Mouse (Mus musculus) midbrain, embryonic 11.5 days (tissue): Measurements from ENCODE around the gene Uimc1. TPM values are rescaled to one million over a fixed set of nuclear protein-coding genes. Genes with fewer than 3 reads are reported as not detected.

ENCODE experiments used
- ATAC-seq: fragments of 200-750 bp; cut with Nextera tagmentation; 2 replicates; pipeline ENCODE4 v1.8.0; 2017; ENCODE audit warnings: moderate TSS enrichment, moderate library complexity; ENCODE audit not compliant: low FRiP score
- DNase-seq: peaks from one replicate; pipeline ENCODE4 v3.0.0; 2015; ENCODE audit warnings: low spot score; ENCODE audit errors: missing footprints
- H3K27ac ChIP-seq: fragments of 300-500 bp; sonication (generic); 2 replicates; pipeline ENCODE4 v1.5.1; 2014; ENCODE audit warnings: low read depth, low read length
- H3K27me3 ChIP-seq: fragments of 300-500 bp; sonication (generic); 2 replicates; pipeline ENCODE4 v1.6.1; 2014; ENCODE audit warnings: mild to moderate bottlenecking, low read length, moderate library complexity, mixed read lengths; ENCODE audit not compliant: control insufficient read depth, insufficient read depth
- H3K36me3 ChIP-seq: fragments of 300-500 bp; sonication (generic); 2 replicates; pipeline ENCODE4 v1.6.1; 2014; ENCODE audit warnings: mild to moderate bottlenecking, low read length, moderate library complexity, mixed read lengths; ENCODE audit not compliant: control insufficient read depth, insufficient read depth
- H3K4me1 ChIP-seq: fragments of 300-500 bp; sonication (generic); 2 replicates; pipeline ENCODE4 v1.6.1; 2014; ENCODE audit warnings: low read length; ENCODE audit not compliant: control insufficient read depth, insufficient read depth
- H3K4me2 ChIP-seq: fragments of 300-500 bp; sonication (generic); 2 replicates; pipeline ENCODE4 v1.6.1; 2014; ENCODE audit warnings: mild to moderate bottlenecking, moderate library complexity
- H3K4me3 ChIP-seq: fragments of 300-500 bp; sonication (generic); 2 replicates; pipeline ENCODE4 v1.5.1; 2014; ENCODE audit warnings: low read depth, low read length
- H3K9ac ChIP-seq: fragments of 300-500 bp; sonication (generic); 2 replicates; pipeline ENCODE4 v1.6.1; 2014; ENCODE audit warnings: low read length
- H3K9me3 ChIP-seq: fragments of 300-500 bp; sonication (generic); 2 replicates; pipeline ENCODE4 v1.6.1; 2016; ENCODE audit warnings: low read length; ENCODE audit not compliant: control insufficient read depth
- WGBS: fragments of 180-500 bp; shearing (Covaris S2); extraction: QIAGEN DNeasy Blood & Tissue Kit; methylation state at CpG from one replicate; pipeline ENCODE4 v1.1.7; 2014; 5-methylcytosine and 5-hydroxymethylcytosine counted together
- polyA plus RNA-seq: library from polyadenylated mRNA; unstranded; fragments of >200 nt; fragmentation: Nextera tagmentation; extraction: Ambion mirVana; gene quantifications from 2 replicates; pipeline ENCODE4 v1.2.1, GENCODE M21; 2014

The Uimc1 gene
- polyA plus RNA-seq, 1 experiment from 2014 or later: 26.7 TPM

- Histone ChIP-seq H3K9me3 (no peaks in the 10 kb centered on the region), H3K27ac (no peak overlapping the region), H3K4me2 (no peak overlapping the region), H3K4me1 (peaks cover 33% of the 10 kb centered on the region), H3K36me3 (no peaks in the 10 kb centered on the region), H3K4me3 (no peak overlapping the region), H3K27me3 (peaks cover 10% of the 10 kb centered on the region; the same call in 1 of the 2 replicates), H3K9ac (no peak overlapping the region)
- DNase-seq: no peak
- no peak for ATAC-seq
- 90% methylated on average over 15 of the region's 15 CpGs for WGBS
Observed at GRCm38 (mm10) chr13:55011103-55011502, 89.0 kb downstream of the Uimc1 start.

GRCm38 (mm10) chr13:55008589-55008988 is 91.5 kb downstream of the Uimc1 start:
- Histone ChIP-seq H3K4me1 (peaks cover 34% of the 10 kb centered on the region), H3K27ac (no peak overlapping the region)

DNA sequence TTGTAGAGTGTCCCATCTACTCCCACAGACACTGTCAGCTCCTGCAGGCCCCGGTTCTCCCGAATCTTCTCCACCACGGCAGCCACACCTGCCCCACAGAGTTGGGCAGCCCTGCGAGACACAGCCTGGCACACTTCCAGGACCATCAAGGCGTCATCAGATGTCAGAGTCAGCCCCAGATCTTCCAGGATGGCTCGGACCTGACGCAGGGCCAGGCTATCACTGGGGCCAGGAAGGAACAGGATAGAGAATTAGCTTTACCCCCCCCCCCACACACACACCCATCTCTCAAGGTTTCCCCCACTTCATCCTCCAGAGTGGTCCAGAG is 93.7 kb downstream of the Uimc1 start:
- Histone ChIP-seq H3K27ac (no peak overlapping the region; the same call in 1 of the 2 replicates), H3K4me1 (peaks cover 29% of the 10 kb centered on the region), H3K27me3 (peaks cover 8% of the 10 kb centered on the region; the same call in 1 of the 2 replicates), H3K4me3 (no peak overlapping the region), H3K4me2 (no peak overlapping the region), H3K9ac (no peak overlapping the region), H3K9me3 (no peaks in the 10 kb centered on the region), H3K36me3 (no peaks in the 10 kb centered on the region)
- DNase-seq: no peak
- 89% methylated on average over 7 of the region's 7 CpGs for WGBS
- ATAC-seq: no peak

More at GRCm38 (mm10) chr13:55008589-55008988, 91.5 kb downstream of the Uimc1 start:
- ATAC-seq (peak; percentile 86), DNase-seq (peak; percentile 98)
- peak overlapping the region; percentile 2; the same call in 1 of the 2 replicates for H3K4me2 ChIP-seq
- no peak overlapping the region for H3K4me3 ChIP-seq
- no peaks in the 10 kb centered on the region for H3K36me3 ChIP-seq
- peaks cover 10% of the 10 kb centered on the region; the same call in 1 of the 2 replicates for H3K27me3 ChIP-seq
- WGBS: 29% methylated on average over 6 of the region's 6 CpGs
- H3K9ac ChIP-seq: no peak overlapping the region
- no peaks in the 10 kb centered on the region for H3K9me3 ChIP-seq

DNA sequence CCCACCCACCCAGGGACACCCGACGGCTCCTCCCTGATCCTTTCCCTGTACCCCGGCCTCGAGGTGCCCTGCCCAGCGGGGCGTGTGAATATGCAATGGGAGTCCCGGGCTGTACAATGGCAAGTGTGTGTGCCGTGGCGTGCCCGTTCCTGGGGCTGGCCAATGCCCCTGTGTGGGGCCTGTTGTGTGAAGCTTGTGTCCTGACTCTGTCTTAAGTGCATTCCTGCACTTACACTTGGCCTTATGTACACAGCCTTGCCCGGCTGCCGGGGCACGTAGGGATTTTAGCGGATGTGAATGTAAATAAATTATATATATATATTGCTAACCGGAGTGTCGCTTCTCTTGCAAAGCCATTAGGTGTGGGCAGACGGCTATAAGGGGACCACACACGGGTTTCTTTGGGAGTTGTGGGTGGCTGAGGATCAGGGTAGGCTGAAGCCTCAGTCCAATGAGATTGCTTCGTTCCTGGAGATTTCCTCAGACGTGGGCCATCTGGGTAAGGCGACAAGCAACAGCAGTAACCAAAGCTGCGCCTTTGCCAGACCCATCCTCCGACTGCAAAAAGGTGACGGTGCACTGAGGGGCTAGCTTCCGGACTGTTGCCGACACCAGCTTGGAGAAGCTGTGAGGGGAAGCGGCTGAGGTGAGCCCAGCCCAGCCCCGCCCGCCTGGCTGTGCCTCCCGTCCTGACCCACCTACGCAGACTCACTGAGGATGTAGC is 94.2 kb downstream of the Uimc1 start:
- peaks cover 29% of the 10 kb centered on the region for H3K4me1 ChIP-seq
- H3K27me3 ChIP-seq: peaks cover 8% of the 10 kb centered on the region; the same call in 1 of the 2 replicates
- H3K27ac ChIP-seq: no peak overlapping the region; the same call in 1 of the 2 replicates
- no peak overlapping the region for H3K4me2 ChIP-seq
- H3K9me3 ChIP-seq: no peaks in the 10 kb centered on the region
- no peak for DNase-seq
- WGBS: 77% methylated on average over 31 of the region's 31 CpGs
- no peak overlapping the region for H3K9ac ChIP-seq
- H3K36me3 ChIP-seq: no peaks in the 10 kb centered on the region
- no peak overlapping the region for H3K4me3 ChIP-seq
- ATAC-seq: no peak

- H3K27ac ChIP-seq: no peak overlapping the region
Observed at GRCm38 (mm10) chr13:55004646-55005045, 95.5 kb downstream of the Uimc1 start.

DNA sequence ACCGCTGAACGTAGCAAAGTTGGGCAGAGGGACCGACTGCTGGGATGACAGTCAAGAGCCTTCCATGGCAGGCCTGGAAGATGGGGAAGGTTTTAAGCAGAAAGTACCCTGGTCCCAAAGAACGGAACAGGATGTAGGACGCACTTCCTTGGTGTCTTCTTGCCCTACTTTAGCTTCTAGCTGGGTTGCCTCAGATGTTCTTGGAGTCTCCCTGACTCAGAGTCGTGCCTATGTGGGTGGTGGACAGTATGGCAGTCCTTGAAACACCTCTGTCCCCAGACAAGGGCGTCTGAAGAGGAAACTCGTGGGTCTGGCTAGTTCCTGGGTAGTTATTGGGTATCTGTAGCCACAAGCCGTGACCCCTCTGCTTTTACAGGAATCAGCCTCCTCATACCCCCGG is 98.0 kb downstream of the Uimc1 start:
- Histone ChIP-seq H3K4me3 (no peak overlapping the region), H3K36me3 (no peaks in the 10 kb centered on the region), H3K4me1 (peaks cover 7% of the 10 kb centered on the region), H3K27me3 (no peaks in the 10 kb centered on the region; the same call in 1 of the 2 replicates), H3K9me3 (no peaks in the 10 kb centered on the region), H3K9ac (no peak overlapping the region), H3K27ac (no peak overlapping the region), H3K4me2 (no peak overlapping the region)
- WGBS: 85% methylated on average over 10 of the region's 10 CpGs
- no peak for ATAC-seq
- no peak for DNase-seq

More at GRCm38 (mm10) chr13:55004646-55005045, 95.5 kb downstream of the Uimc1 start:
- DNase-seq: no peak
- no peak for ATAC-seq
- Histone ChIP-seq H3K4me3 (no peak overlapping the region), H3K27me3 (no peaks in the 10 kb centered on the region; the same call in 1 of the 2 replicates), H3K9me3 (no peaks in the 10 kb centered on the region), H3K9ac (no peak overlapping the region), H3K4me2 (no peak overlapping the region), H3K36me3 (no peaks in the 10 kb centered on the region), H3K4me1 (peaks cover 29% of the 10 kb centered on the region)
- 76% methylated on average over 11 of the region's 11 CpGs for WGBS

DNA sequence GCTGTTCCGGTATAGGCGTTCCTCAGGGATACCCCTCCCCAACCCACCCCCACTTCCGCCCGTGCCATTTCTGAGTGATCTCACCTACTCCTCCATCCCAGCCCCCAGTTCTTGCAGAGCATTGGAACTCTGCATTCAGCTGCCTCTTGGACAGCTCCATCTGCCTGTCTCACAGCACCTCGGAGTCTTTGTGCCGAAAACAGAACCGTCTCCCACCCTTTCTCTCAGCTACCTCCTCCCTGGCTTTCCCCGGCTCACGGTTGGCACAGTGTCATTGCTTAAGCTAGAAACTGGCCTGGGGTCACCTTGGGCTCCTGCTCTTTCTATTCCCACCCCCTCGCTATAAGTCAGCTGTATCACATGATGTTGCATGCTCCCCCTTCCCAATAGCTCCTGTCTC is 99.7 kb downstream of the Uimc1 start:
- DNase-seq: no peak

DNA sequence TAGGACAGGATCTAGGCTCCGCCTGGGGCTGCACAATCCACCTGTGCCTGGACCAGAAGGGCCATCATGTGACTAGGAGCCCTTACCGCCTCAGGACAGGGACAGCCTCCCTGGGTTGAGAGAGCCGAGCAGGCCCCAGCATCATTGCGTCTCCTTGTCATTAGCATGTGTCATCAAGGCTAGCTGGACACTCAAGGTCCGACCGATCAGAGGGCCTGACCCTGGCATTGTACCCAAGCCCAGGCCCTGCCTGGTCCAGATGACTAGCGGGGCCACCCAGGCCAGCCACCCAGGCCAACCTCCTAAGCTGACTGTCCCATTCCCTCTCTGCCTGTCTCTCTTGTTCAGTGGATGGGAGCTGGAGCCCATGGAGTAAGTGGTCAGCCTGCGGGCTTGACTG is 102.5 kb downstream of the Uimc1 start:
- no peak overlapping the region for H3K27ac ChIP-seq
- peaks cover 22% of the 10 kb centered on the region for H3K4me1 ChIP-seq

More for the DNA sequence above, 99.7 kb downstream of the Uimc1 start:
- no peak overlapping the region for H3K9ac ChIP-seq
- H3K36me3 ChIP-seq: no peaks in the 10 kb centered on the region
- no peak overlapping the region for H3K27ac ChIP-seq
- no peak overlapping the region for H3K4me3 ChIP-seq
- 84% methylated on average over 10 of the region's 10 CpGs for WGBS
- H3K9me3 ChIP-seq: no peaks in the 10 kb centered on the region
- H3K4me1 ChIP-seq: peaks cover 6% of the 10 kb centered on the region
- H3K27me3 ChIP-seq: no peaks in the 10 kb centered on the region
- no peak overlapping the region for H3K4me2 ChIP-seq
- no peak for ATAC-seq

DNA sequence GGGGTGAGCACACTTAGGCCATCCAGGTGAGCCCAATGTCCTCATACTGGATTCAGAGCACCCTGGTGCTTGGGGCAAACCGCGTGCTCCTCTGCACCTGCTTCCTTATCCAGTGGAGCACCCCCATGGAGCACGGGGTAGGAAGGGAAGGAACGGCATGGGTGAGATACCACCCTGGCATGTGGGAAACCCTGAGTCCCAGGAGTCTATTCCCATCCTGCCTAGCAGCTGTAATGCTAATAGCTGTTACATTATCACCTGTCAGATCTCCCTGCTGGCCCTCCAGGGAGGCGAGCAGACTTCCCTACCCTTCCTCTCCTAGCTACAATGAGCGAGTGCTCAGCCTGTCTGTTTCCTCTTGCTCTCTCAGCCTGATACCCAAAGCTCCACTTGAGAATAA is 104.9 kb downstream of the Uimc1 start:
- Histone ChIP-seq H3K36me3 (no peaks in the 10 kb centered on the region), H3K27me3 (peaks cover 2% of the 10 kb centered on the region), H3K9ac (no peak overlapping the region), H3K27ac (peak overlapping the region; percentile 51; the same call in 1 of the 2 replicates), H3K4me2 (no peak overlapping the region), H3K4me3 (no peak overlapping the region), H3K9me3 (no peaks in the 10 kb centered on the region), H3K4me1 (peaks cover 22% of the 10 kb centered on the region)
- ATAC-seq (no peak), DNase-seq (no peak)
- 61% methylated on average over 6 of the region's 6 CpGs for WGBS

More for the DNA sequence above, 102.5 kb downstream of the Uimc1 start:
- DNase-seq (no peak), ATAC-seq (no peak)
- H3K9me3 ChIP-seq: no peaks in the 10 kb centered on the region
- H3K4me3 ChIP-seq: no peak overlapping the region
- no peak overlapping the region for H3K9ac ChIP-seq
- WGBS: 76% methylated on average over 8 of the region's 8 CpGs
- no peaks in the 10 kb centered on the region for H3K36me3 ChIP-seq
- peaks cover 2% of the 10 kb centered on the region; the same call in 1 of the 2 replicates for H3K27me3 ChIP-seq
- no peak overlapping the region for H3K4me2 ChIP-seq
